Mouse (Mus musculus) thymus, postnatal 25 days (tissue): ENCODE measurements around the gene Rprd1b.
"Not testable (repeated sequence)": the region's sequence is repeated elsewhere in the genome, so short reads cannot be mapped to it uniquely, and the experiment has no call there.

Experiments used
- DNase-seq: peaks from one replicate; pipeline ENCODE4 v3.0.0; 2022

Gene Rprd1b

DNA sequence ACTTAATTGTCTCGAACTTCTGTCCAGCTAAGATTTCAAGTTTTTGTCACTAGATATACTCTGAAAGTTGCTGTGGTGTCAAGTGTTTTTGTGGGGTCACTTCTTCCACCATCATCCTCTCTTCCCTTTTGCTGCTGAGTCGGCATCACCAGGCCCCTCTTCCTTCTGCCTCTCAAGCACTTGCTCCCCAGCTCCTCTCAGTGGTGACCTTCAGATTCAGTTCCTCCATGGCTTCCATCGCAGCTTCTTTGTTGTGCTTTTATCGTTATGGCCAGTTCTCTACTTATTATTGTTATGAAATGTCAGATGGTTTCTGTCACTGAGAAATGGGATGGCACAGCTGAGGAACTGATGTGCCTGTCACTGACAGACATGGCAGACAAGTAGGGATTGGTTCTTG lies 17.9 kb downstream of the Rprd1b start:
- no peak for DNase-seq

- DNase-seq: peak; percentile 62
Measured at GRCm38 (mm10) chr2:158047903-158048302, 19.6 kb downstream of the Rprd1b start.

- DNase-seq: no peak
Measured at GRCm38 (mm10) chr2:158048718-158049117, 20.4 kb downstream of the Rprd1b start.

DNA sequence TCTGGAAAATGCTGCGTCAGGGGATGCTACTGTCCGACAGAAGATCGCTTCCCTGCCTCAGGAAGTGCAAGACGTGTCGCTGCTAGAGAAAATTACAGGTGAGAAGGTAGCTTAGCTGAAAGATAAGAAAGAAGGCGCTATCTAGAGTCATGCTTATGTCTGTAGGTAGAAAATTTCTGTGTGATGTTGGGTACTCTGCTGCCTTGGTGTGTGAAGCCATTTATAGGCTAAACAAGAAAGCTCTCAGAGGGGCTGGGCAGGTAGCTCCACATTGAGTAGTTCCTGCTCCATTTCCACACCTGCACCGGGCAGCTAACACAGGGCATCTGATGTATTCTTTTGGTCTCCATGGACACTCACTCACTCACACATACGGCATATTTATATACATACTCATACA lies 21.8 kb downstream of the Rprd1b start:
- DNase-seq: no peak

GRCm38 (mm10) chr2:158054596-158054995 lies 26.3 kb downstream of the Rprd1b start:
- no peak for DNase-seq

GRCm38 (mm10) chr2:158055383-158055782 lies 27.1 kb downstream of the Rprd1b start:
- not testable (repeated sequence) for DNase-seq

DNA sequence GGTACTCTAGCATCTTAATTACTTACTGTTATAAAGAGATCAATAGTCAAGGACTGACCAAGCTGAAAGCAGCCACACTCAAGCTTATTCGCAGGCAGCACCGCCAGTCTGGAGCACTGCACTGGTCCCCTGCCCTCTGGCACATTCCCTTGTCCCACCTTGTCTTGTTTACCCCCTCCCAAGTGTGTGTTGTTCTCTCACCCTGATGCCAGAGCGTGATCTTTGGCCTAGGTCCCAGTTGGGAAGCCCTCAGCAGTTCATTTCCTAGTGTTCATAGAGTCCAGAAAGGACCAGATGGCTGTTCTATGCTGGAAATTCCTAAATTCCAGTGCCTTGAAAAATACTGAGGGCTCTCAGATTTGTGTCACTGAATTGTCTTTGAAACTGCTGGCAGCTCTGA lies 28.7 kb downstream of the Rprd1b start:
- DNase-seq: no peak

- DNase-seq: no peak
Measured at GRCm38 (mm10) chr2:158058534-158058933, 30.2 kb downstream of the Rprd1b start.

DNA sequence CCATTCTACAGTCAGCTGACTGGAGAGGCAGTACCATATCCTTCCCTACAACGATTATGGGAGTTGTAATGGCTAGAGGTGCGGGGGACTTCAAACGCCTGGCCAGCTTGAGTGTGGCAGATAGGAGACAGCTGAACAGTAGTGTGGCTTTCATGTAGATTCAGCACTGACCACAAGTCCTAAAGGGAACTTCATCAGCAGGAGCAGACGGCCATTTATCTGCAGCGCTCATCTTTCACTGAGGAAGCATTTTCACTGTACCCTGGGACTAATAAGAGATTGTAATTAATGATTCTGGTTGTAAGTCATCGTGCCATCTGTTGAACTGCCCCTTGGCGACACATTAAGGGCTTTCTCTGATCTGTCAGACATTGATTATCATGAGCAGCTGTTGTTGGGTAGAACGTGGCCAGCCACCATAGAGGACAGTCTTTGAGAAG lies 31.4 kb downstream of the Rprd1b start:
- no peak for DNase-seq

DNA sequence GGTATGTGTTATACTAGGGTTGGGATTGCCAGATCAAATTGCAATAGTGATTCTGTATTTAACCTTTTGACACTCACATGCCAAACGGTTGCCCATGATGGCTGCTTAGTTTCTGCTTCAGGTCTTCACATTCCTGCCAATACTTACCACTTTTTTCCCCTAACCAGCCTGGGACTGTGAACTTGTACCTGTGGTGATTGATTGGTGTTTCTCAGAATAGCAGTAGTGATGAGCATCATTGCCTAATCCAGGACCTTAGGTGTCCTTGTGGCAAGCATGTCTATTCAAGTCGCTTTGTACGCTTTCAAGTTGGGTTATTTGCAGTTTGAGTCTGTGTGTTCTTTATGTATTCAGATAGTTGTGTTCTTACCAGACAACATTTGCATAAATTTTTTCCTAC lies 34.7 kb downstream of the Rprd1b start:
- no peak for DNase-seq

- DNase-seq: no peak
Measured at GRCm38 (mm10) chr2:158064571-158065048, 36.3 kb downstream of the Rprd1b start.

DNA sequence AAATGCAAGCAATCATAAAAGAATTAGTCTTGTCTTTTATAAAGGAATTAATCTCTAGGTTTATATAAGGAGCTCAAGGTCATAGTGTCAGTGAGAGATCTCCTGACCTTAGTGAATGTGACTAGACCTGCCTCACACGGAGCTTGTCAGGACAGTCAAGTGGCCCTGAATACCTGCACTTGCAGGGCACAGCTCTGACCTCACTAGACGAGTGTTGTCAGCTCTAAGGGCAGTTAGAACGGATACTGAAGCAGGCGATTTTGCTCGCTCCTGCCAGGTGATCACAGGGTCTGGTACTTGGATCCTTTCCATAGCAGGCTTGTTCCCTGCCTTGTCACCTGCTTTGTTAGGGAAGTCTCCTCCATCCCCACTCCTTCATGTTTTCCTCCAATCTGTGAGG lies 36.8 kb downstream of the Rprd1b start:
- DNase-seq: no peak

- DNase-seq: no peak
Measured at GRCm38 (mm10) chr2:158066456-158066855, 38.2 kb downstream of the Rprd1b start.

DNA sequence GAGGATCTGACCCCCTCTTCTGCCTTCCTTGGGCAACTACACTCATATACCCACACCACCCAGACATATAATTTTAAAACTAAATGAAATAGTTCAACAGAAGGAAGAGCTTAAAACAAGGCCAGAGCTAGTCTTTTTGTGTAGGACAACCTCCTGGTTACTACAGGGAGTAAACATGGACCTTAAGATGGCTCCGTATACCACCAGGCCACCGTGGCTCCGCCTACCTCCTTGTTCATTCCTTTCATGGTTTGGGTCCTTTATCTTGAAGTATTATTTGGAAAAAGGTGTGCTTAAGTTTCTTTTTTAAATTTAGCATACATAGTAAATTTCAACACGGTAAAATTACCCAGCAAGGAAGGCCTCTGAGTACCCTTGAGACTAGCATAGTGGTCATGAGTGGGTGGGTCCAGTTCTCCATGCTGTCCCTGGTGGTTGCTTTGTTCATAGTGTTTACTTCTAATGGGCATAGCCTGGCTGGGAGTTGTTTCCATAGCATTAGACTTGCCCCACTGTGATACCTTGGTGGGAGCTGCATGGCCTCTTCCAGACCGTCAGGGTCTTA lies 39.0 kb downstream of the Rprd1b start:
- DNase-seq: no peak

GRCm38 (mm10) chr2:158068444-158068971 lies 40.2 kb downstream of the Rprd1b start:
- no peak for DNase-seq

DNA sequence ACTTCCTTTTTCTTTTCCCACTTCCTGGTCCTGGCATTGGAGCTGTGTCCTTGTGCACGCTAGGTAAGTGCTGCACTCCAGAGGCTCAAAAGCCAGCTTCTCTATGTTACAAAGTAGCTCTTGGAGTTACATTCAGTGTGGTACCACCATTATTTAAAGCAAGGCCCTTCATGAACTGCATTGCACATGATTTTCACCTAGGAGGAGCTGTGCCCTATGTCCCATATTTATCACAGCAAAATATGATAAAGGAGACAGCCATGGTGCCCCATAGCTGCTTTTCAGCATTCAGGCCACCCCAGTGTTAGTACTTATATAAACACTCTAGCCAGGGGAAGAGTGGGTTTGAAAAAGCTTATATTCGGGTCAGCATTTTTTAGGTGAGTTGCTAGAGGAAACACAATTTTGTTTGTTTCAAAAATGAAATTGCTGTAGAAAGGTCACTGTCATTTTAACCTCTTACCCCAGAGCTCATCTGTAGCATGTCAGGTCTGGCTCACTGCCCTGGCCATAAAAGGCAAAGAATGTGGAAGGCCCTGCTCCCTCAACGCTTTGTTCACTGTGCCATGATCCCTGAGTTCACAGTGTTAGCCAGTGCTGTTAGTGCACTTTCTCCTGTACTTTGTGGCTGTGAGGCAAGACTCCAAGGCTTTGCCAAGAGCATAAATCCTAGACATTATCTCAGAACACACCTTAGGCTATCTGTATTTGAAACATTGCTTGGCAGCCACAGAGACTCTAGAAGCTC lies 42.8 kb downstream of the Rprd1b start:
- no peak for DNase-seq

DNA sequence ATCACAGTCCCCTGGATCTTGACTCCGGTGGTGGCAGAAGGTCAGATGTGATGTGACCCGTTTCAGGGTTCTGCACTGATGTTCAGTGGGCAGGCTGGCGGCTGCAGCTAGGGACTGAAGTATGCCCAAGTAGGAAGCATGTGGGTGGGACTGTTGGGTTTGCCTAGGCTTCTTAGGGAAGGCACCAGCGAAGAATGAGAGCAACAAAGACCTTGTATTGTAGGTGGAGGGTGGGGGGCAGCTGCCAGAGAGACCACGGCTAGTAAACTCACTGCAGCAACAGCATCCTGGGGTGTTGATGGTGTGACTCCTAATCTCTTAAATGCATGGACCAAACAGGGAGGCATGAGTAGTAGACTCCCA lies 43.3 kb downstream of the Rprd1b start:
- no peak for DNase-seq

- DNase-seq: no peak
Measured at GRCm38 (mm10) chr2:158074835-158075234, 46.5 kb downstream of the Rprd1b start.

DNA sequence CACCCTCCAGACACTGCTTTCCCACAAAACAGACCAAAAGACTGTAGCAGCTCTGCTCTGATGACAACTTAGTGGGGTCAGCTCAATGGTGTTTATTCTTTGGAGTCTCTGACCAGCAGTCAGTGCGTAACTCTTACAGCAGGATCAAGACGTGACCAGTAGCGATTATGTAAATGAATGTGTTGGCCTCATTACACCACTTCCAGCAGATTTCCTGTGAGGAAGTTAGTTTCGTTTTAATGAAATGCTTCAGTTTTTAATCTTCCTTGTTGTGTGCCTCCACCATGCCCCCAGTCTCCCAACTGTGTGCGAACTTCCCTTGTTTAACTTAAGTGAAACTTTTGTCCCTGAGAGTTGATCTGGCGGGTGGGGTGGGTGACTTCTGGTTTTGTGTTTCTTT lies 48.4 kb downstream of the Rprd1b start:
- DNase-seq: no peak

GRCm38 (mm10) chr2:158077981-158078380 lies 49.7 kb downstream of the Rprd1b start:
- no peak for DNase-seq

GRCm38 (mm10) chr2:158078971-158079370 lies 50.7 kb downstream of the Rprd1b start:
- no peak for DNase-seq

GRCm38 (mm10) chr2:158079843-158080395 lies 51.6 kb downstream of the Rprd1b start:
- no peak for DNase-seq

DNA sequence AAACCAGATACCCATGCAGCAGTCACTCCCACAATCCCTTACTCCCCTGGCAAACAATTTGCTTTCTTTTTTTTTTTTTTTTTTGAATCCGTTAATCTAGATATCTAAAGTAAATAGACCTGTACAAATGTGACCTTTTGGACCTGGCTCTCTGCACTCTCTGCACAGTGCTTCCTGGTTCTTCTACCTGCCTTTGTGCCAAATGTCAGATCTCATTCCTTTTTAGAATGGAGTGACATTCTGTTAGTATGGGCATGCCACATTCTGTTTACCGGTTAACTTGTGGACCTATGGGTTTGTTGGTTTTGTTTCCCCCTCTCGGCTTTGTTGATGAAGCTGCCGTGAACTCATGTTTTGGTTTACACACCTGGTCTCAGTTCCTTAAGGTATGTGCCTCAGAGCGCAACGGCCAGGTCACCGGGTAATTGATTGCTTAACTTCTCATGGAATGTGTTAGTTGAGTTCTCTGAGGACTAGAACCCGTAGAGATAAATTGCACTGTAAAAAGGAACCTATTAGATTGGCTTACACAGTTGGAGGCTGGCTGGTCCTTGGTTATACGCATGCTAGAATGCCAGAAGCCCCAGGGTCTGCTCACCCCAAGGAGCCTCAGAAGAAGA lies 52.4 kb downstream of the Rprd1b start:
- DNase-seq: no peak

DNA sequence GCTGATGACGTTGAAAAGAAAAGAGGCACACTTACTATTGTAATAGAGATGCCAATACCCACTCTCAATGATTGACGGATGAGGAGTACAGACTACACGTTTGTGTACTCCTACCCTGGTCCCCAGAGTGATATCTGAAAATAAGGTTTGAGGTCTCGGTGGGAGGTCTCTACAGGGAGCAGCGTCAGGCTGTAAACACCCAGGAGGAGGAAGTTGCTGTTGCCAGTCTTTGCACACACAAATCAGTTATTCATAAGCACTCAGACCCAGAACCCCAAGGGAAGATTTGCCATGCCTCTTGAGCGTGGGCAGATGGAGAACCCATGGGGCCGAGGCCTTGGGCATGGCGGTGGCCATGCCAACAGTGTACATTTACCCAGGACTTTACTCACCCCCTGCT lies 56.2 kb downstream of the Rprd1b start:
- peak; percentile 8 for DNase-seq
